In the genomic region with DNA sequence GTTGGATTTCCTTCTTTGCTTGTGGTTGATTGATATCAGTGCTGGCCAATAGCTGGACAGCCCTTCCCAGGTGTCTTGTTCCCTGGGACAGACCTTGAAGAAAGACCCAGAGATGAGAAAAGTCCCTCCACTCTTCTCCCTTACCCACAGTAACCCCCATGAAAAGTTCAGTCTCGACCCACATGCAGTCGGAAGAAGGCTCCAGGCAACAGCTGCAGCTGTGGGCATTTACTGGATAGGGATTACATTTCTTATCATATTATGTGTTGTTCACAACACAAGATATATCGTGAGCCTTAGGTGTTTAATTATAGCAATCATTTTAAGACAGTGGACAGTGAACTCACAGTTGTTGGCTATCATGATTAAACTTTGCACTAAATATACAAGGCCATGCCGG, we compare ENCODE assay signal across 20 mouse cellular contexts.
DNase-seq lines count a peak whose midpoint lies in the region; ATAC-seq and TF ChIP-seq lines count a peak whose summit lies in the region.
"Had no signal": no experiment of that assay in that cellular context is flagged by ENCODE, and none has a peak within 500 bp of the region (broad histone marks: within the 10 kb centered on the region; RNA-seq: fewer than 3 reads in every experiment).

No protein-coding gene starts in this region.

- 65% methylated on average over 4 of the region's 4 CpGs for WGBS in kidney, adult 2 months
- 52% methylated on average over 4 of the region's 4 CpGs for WGBS in intestine, postnatal 0 days

- no peak for TF ChIP-seq POLR2A in kidney, adult 2 months (IDR thresholded peaks at IDR 0.05; ENCODE audit: low read depth, low read length)
- no peak for TF ChIP-seq POLR2A in myocyte (IDR thresholded peaks at IDR 0.05; ENCODE audit: insufficient read length, low read depth)

- H3K79me2 ChIP-seq in myocyte (ENCODE audit: control insufficient read depth, insufficient read depth): no peaks in the 10 kb centered on the region

- H3K27ac ChIP-seq in kidney, adult 2 months (ENCODE audit: insufficient read depth, low read depth, low read length): peak overlapping the region; percentile 48
- peak overlapping the region; percentile 62 for H3K27ac ChIP-seq in intestine, postnatal 0 days (ENCODE audit: low read depth, low read length)
- H3K27ac ChIP-seq: embryonic facial prominence, embryonic 10.5 days; embryonic facial prominence, embryonic 12.5 days; forebrain, embryonic 13.5 days; forebrain, embryonic 15.5 days had no signal

- H3K36me3 ChIP-seq in kidney, adult 2 months (ENCODE audit: control insufficient read depth, insufficient read depth, low read length): no peaks in the 10 kb centered on the region
- no peaks in the 10 kb centered on the region for H3K36me3 ChIP-seq in intestine, postnatal 0 days (ENCODE audit: control insufficient read depth, insufficient read depth)
- H3K36me3 ChIP-seq in myocyte (ENCODE audit: control insufficient read depth, insufficient read depth): no peaks in the 10 kb centered on the region
- H3K36me3 ChIP-seq: embryonic facial prominence, embryonic 10.5 days; embryonic facial prominence, embryonic 12.5 days; forebrain, embryonic 15.5 days had no signal

- H3K9ac ChIP-seq in intestine, postnatal 0 days (ENCODE audit: low read depth, low read length): no peak overlapping the region
- H3K9ac ChIP-seq: embryonic facial prominence, embryonic 12.5 days; forebrain, embryonic 13.5 days; forebrain, embryonic 15.5 days; forebrain, postnatal 0 days had no signal

- TF ChIP-seq CTCF in kidney, adult 2 months (conservative IDR thresholded peaks at IDR 0.05; ENCODE audit: insufficient read depth, insufficient read length, low read depth, low read length): no peak
- TF ChIP-seq CTCF in intestine, postnatal 0 days (IDR thresholded peaks at IDR 0.05; ENCODE audit: low read depth): no peak

- H3K27me3 ChIP-seq in kidney, adult 2 months (replicated peaks; ENCODE audit: control insufficient read depth, insufficient read depth, low read length): no peaks in the 10 kb centered on the region
- H3K27me3 ChIP-seq in intestine, postnatal 0 days (replicated peaks; ENCODE audit: control insufficient read depth, insufficient read depth, low read length): no peaks in the 10 kb centered on the region
- H3K27me3 ChIP-seq in myocyte (ENCODE audit: control insufficient read depth, insufficient read depth, insufficient read length): no peaks in the 10 kb centered on the region
- H3K27me3 ChIP-seq: embryonic facial prominence, embryonic 12.5 days; Patski had no signal

- peaks cover 9% of the 10 kb centered on the region; the same call in 1 of the 2 replicates for H3K4me1 ChIP-seq in kidney, adult 2 months (ENCODE audit: control insufficient read depth, insufficient read depth, low read length)
- H3K4me1 ChIP-seq in intestine, postnatal 0 days (replicated peaks; ENCODE audit: control insufficient read depth, insufficient read depth, low read length): no peaks in the 10 kb centered on the region

- no peak overlapping the region for H3K4me3 ChIP-seq in kidney, adult 2 months (ENCODE audit: insufficient read depth, low read depth, low read length)
- H3K4me3 ChIP-seq in intestine, postnatal 0 days (ENCODE audit: low read depth, low read length): no peak overlapping the region
- no peak overlapping the region for H3K4me3 ChIP-seq in myocyte
- H3K4me3 ChIP-seq: embryonic facial prominence, embryonic 10.5 days; embryonic facial prominence, embryonic 12.5 days; forebrain, embryonic 13.5 days; forebrain, embryonic 15.5 days had no signal

- peak; percentile 55 for ATAC-seq in intestine, postnatal 0 days
- ATAC-seq: activated CD4-positive, CD25-positive, alpha-beta regulatory T cell, adult 4 months; forebrain, embryonic 13.5 days; forebrain, embryonic 15.5 days; forebrain, postnatal 0 days had no signal

- DNase-seq in kidney, adult 2 months: no peak
- no peak for DNase-seq in kidney, adult 8-10 months
- DNase-seq in thymus, postnatal 14 days: no peak
- DNase-seq: adrenal gland, adult 8-10 months; adrenal gland, postnatal 14 days; adrenal gland, postnatal 36 days; cerebellum, adult 11-12 months; cerebellum, adult 2 months; cerebellum, adult 9-10 months; cerebellum, postnatal 10 days; cerebellum, postnatal 25 days; forebrain, postnatal 0 days had no signal

- no peak overlapping the region; the same call in 1 of the 2 replicates for H3K4me2 ChIP-seq in intestine, postnatal 0 days (replicated peaks; ENCODE audit: low read depth)
- H3K4me2 ChIP-seq in myocyte (ENCODE audit: low read depth): no peak overlapping the region
- H3K4me2 ChIP-seq: embryonic facial prominence, embryonic 12.5 days; forebrain, embryonic 13.5 days; forebrain, embryonic 15.5 days had no signal

- H3K9me3 ChIP-seq in intestine, postnatal 0 days (ENCODE audit: control insufficient read depth): no peaks in the 10 kb centered on the region
- H3K9me3 ChIP-seq: embryonic facial prominence, embryonic 10.5 days; embryonic facial prominence, embryonic 12.5 days; forebrain, embryonic 13.5 days; forebrain, embryonic 15.5 days had no signal

- H3ac ChIP-seq in myocyte (ENCODE audit: control insufficient read depth, insufficient read length): no peak overlapping the region

TF ChIP-seq in myocyte, 11 proteins besides CTCF, POLR2A, EP300 and RAD21:
- TF ChIP-seq USF1 (IDR thresholded peaks at IDR 0.05; ENCODE audit: low read depth) (no peak), MYOG (IDR thresholded peaks at IDR 0.05; ENCODE audit: control insufficient read depth in 1 of 3, insufficient read depth in 1 of 3, insufficient read length in 2 of 3, low read depth in 2 of 3) (peak in 2 of 3 experiments; percentile 37 to 71), MYOD1 (IDR thresholded peaks at IDR 0.05; ENCODE audit: control insufficient read depth in 1 of 3, insufficient read length in 2 of 3, low read depth in 2 of 3) (peak in 2 of 3 experiments; percentile 46 to 65), TCF12 (IDR thresholded peaks at IDR 0.05; ENCODE audit: insufficient read depth, poor library complexity, severe bottlenecking) (no peak), MAX (IDR thresholded peaks at IDR 0.05; ENCODE audit: low read depth) (no peak), SRF (IDR thresholded peaks at IDR 0.05; ENCODE audit: control insufficient read depth, insufficient read length, low read depth) (no peak), TCF3 (IDR thresholded peaks at IDR 0.05; ENCODE audit: insufficient read length, low read depth) (no peak), CEBPB (IDR thresholded peaks at IDR 0.05; ENCODE audit: insufficient read depth, poor library complexity, severe bottlenecking) (no peak)
